Mouse (Mus musculus) cortical plate, adult 2 months (tissue): ENCODE results near the gene Sprr2a3.

Experiments used
- CTCF ChIP-seq: fragments of 200-500 bp; IDR thresholded peaks from 2 replicates; pipeline ENCODE4 v1.5.1; 2011; ENCODE audit warnings: mild to moderate bottlenecking, control low read depth, low read length; ENCODE audit not compliant: insufficient read depth; ENCODE audit errors: extremely low read depth
- POLR2A ChIP-seq: fragments of 200-500 bp; IDR thresholded peaks from 2 replicates; pipeline ENCODE4 v1.6.1; 2011; ENCODE audit warnings: mild to moderate bottlenecking, low read length, control low read depth; ENCODE audit not compliant: insufficient read depth; ENCODE audit errors: extremely low read depth

DNA sequence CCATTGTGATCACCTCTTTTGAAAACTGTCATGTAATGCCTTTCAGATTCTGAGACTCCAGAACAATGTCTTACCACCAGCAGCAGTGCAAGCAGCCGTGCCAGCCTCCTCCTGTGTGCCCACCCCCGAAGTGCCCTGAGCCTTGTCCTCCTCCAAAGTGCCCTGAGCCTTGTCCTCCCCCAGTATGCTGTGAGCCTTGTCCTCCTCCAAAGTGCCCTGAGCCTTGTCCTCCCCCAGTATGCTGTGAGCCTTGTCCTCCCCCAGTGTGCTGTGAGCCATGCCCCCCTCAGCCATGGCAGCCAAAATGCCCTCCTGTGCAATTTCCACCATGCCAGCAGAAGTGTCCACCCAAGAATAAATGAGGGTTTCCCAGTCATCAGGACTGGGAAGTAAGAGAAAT lies 32.2 kb downstream of the Sprr2a3 start:
- no peak for TF ChIP-seq CTCF
- TF ChIP-seq POLR2A: no peak
